Mouse (Mus musculus) hindbrain, embryonic 14.5 days (tissue): ENCODE measurements around the gene Prss54. TPM values are rescaled to one million over a fixed set of nuclear protein-coding genes. Genes with fewer than 3 reads are reported as not detected.
"Not testable (repeated sequence)": the region's sequence is repeated elsewhere in the genome, so short reads cannot be mapped to it uniquely, and the experiment has no call there.

ENCODE experiments used
- ATAC-seq: fragments of 200-750 bp; cut with Nextera tagmentation; 2 replicates; pipeline ENCODE4 v1.8.0; 2017; ENCODE audit warnings: moderate number of reproducible peaks, mild to moderate bottlenecking, moderate TSS enrichment, moderate library complexity; ENCODE audit not compliant: low FRiP score
- DNase-seq: peaks from one replicate; pipeline ENCODE4 v3.0.0-alpha.2; 2015; ENCODE audit warnings: low spot score
- H3K27ac ChIP-seq: fragments of 300-500 bp; sonication (generic); 2 replicates; pipeline ENCODE4 v1.5.1; 2014; ENCODE audit warnings: mild to moderate bottlenecking, moderate library complexity
- H3K27me3 ChIP-seq: fragments of 300-500 bp; sonication (generic); 2 replicates; pipeline ENCODE4 v1.6.1; 2014; ENCODE audit warnings: mild to moderate bottlenecking, low read length, mixed read lengths; ENCODE audit not compliant: control insufficient read depth, insufficient read depth
- H3K36me3 ChIP-seq: fragments of 300-500 bp; sonication (generic); replicated peaks from 2 replicates; pipeline ENCODE4 v1.6.1; 2014; ENCODE audit not compliant: control insufficient read depth, insufficient read depth
- H3K4me1 ChIP-seq: fragments of 300-500 bp; sonication (generic); replicated peaks from 2 replicates; pipeline ENCODE4 v1.6.1; 2014; ENCODE audit warnings: antibody characterized with exemption, low read length, mixed read lengths; ENCODE audit not compliant: control insufficient read depth, insufficient read depth
- H3K4me2 ChIP-seq: fragments of 300-500 bp; sonication (generic); replicated peaks from 2 replicates; pipeline ENCODE4 v1.6.1; 2014; ENCODE audit warnings: mild to moderate bottlenecking, moderate library complexity
- H3K4me3 ChIP-seq: fragments of 300-500 bp; sonication (generic); replicated peaks from 2 replicates; pipeline ENCODE4 v1.5.1; 2014; ENCODE audit warnings: mild to moderate bottlenecking, low read length
- H3K9ac ChIP-seq: fragments of 300-500 bp; sonication (generic); 2 replicates; pipeline ENCODE4 v1.6.1; 2014
- H3K9me3 ChIP-seq: fragments of 300-500 bp; sonication (generic); 2 replicates; pipeline ENCODE4 v1.6.1; 2016; ENCODE audit warnings: low read length; ENCODE audit not compliant: control insufficient read depth
- WGBS: fragments of 180-500 bp; shearing (Covaris S2); extraction: QIAGEN DNeasy Blood & Tissue Kit; methylation state at CpG from one replicate; pipeline ENCODE4 v1.1.7; 2014; 5-methylcytosine and 5-hydroxymethylcytosine counted together
- polyA plus RNA-seq: library from polyadenylated mRNA; unstranded; fragments of >200 nt; fragmentation: Nextera tagmentation; extraction: Ambion mirVana; gene quantifications from 2 replicates; pipeline ENCODE4 v1.2.1, GENCODE M21; 2014

The Prss54 gene
- not detected in 2 replicates for polyA plus RNA-seq

- ATAC-seq (no peak), DNase-seq (no peak)
- H3K9ac ChIP-seq, result no peak within 1 kb of the TSS
- no peaks in the 10 kb centered on the region for H3K27me3 ChIP-seq
- H3K36me3 ChIP-seq, result no peaks in the 10 kb centered on the region
- 81% methylated on average over 10 of the region's 10 CpGs for WGBS
- H3K4me2 ChIP-seq, result no peak within 1 kb of the TSS
- H3K4me1 ChIP-seq, result no peaks in the 10 kb centered on the region
- peaks cover 2% of the 10 kb centered on the region; the same call in 1 of the 2 replicates for H3K9me3 ChIP-seq
- H3K4me3 ChIP-seq, result no peak within 1 kb of the TSS
- H3K27ac ChIP-seq, result no peak within 1 kb of the TSS
Observed at GRCm38 (mm10) chr8:95576240-95576639, at the start of gene Prss54. Gene Prss54, minus strand, starts transcription at chr8:95576340.

GRCm38 (mm10) chr8:95624833-95625232, 48.7 kb upstream of the Prss54 start:
- WGBS, result 93% methylated on average over 2 of the region's 2 CpGs
- DNase-seq, result no peak
- no peak for ATAC-seq

GRCm38 (mm10) chr8:95620046-95620445, 43.9 kb upstream of the Prss54 start:
- no peak for ATAC-seq
- Histone ChIP-seq H3K9me3 (no peaks in the 10 kb centered on the region), H3K27ac (no peak overlapping the region), H3K36me3 (no peaks in the 10 kb centered on the region), H3K27me3 (no peaks in the 10 kb centered on the region), H3K4me1 (no peaks in the 10 kb centered on the region), H3K9ac (no peak overlapping the region), H3K4me3 (no peak overlapping the region), H3K4me2 (no peak overlapping the region)
- no peak for DNase-seq
- 94% methylated on average over 2 of the region's 2 CpGs for WGBS

More at GRCm38 (mm10) chr8:95624833-95625232, 48.7 kb upstream of the Prss54 start:
- Histone ChIP-seq H3K27me3 (no peaks in the 10 kb centered on the region), H3K4me3 (no peak overlapping the region), H3K4me1 (no peaks in the 10 kb centered on the region), H3K27ac (no peak overlapping the region), H3K36me3 (no peaks in the 10 kb centered on the region), H3K9ac (no peak overlapping the region), H3K4me2 (no peak overlapping the region), H3K9me3 (no peaks in the 10 kb centered on the region)

GRCm38 (mm10) chr8:95616383-95616782, 40.2 kb upstream of the Prss54 start:
- Histone ChIP-seq H3K27me3 (no peaks in the 10 kb centered on the region), H3K9me3 (no peaks in the 10 kb centered on the region), H3K4me3 (no peak overlapping the region), H3K36me3 (no peaks in the 10 kb centered on the region), H3K4me2 (no peak overlapping the region), H3K4me1 (no peaks in the 10 kb centered on the region), H3K9ac (no peak overlapping the region), H3K27ac (no peak overlapping the region)
- ATAC-seq (no peak), DNase-seq (no peak)
- 93% methylated on average over 7 of the region's 7 CpGs for WGBS

- H3K27ac ChIP-seq, result no peak overlapping the region
- no peak overlapping the region for H3K4me3 ChIP-seq
- ATAC-seq (no peak), DNase-seq (no peak)
- WGBS, result 73% methylated on average over 5 of the region's 5 CpGs
- H3K27me3 ChIP-seq, result no peaks in the 10 kb centered on the region
- H3K36me3 ChIP-seq, result no peaks in the 10 kb centered on the region
- no peak overlapping the region for H3K9ac ChIP-seq
- H3K9me3 ChIP-seq, result no peaks in the 10 kb centered on the region
- no peak overlapping the region for H3K4me2 ChIP-seq
- no peaks in the 10 kb centered on the region for H3K4me1 ChIP-seq
Observed at GRCm38 (mm10) chr8:95611769-95612168, 35.6 kb upstream of the Prss54 start.

GRCm38 (mm10) chr8:95610749-95611148, 34.6 kb upstream of the Prss54 start:
- H3K27me3 ChIP-seq, result no peaks in the 10 kb centered on the region
- H3K4me2 ChIP-seq, result no peak overlapping the region
- no peaks in the 10 kb centered on the region for H3K9me3 ChIP-seq
- H3K9ac ChIP-seq, result no peak overlapping the region
- ATAC-seq, result no peak
- H3K27ac ChIP-seq, result no peak overlapping the region
- no peaks in the 10 kb centered on the region for H3K36me3 ChIP-seq
- DNase-seq, result no peak
- 87% methylated on average over 14 of the region's 14 CpGs for WGBS
- no peak overlapping the region for H3K4me3 ChIP-seq
- no peaks in the 10 kb centered on the region for H3K4me1 ChIP-seq

- ATAC-seq (no peak), DNase-seq (no peak)
- H3K4me2 ChIP-seq, result no peak overlapping the region
- H3K9me3 ChIP-seq, result no peaks in the 10 kb centered on the region
- H3K27ac ChIP-seq, result no peak overlapping the region
- H3K4me1 ChIP-seq, result no peaks in the 10 kb centered on the region
- 86% methylated on average over 5 of the region's 5 CpGs for WGBS
- H3K36me3 ChIP-seq, result no peaks in the 10 kb centered on the region
- no peak overlapping the region for H3K9ac ChIP-seq
- H3K27me3 ChIP-seq, result no peaks in the 10 kb centered on the region
- H3K4me3 ChIP-seq, result no peak overlapping the region
Observed at GRCm38 (mm10) chr8:95609406-95609805, 33.3 kb upstream of the Prss54 start.

GRCm38 (mm10) chr8:95607210-95607609, 31.1 kb upstream of the Prss54 start:
- H3K4me3 ChIP-seq, result no peak overlapping the region
- no peak overlapping the region for H3K27ac ChIP-seq
- no peaks in the 10 kb centered on the region for H3K27me3 ChIP-seq
- H3K9me3 ChIP-seq, result no peaks in the 10 kb centered on the region
- H3K9ac ChIP-seq, result no peak overlapping the region
- no peaks in the 10 kb centered on the region for H3K36me3 ChIP-seq
- DNase-seq, result no peak
- no peak for ATAC-seq
- no peaks in the 10 kb centered on the region for H3K4me1 ChIP-seq
- WGBS, result 47% methylated on average over 9 of the region's 9 CpGs
- no peak overlapping the region for H3K4me2 ChIP-seq

GRCm38 (mm10) chr8:95606509-95606908, 30.4 kb upstream of the Prss54 start:
- H3K4me3 ChIP-seq, H3K4me1 ChIP-seq, H3K27ac ChIP-seq, H3K9ac ChIP-seq, DNase-seq, ATAC-seq, H3K36me3 ChIP-seq, H3K27me3 ChIP-seq, H3K9me3 ChIP-seq, H3K4me2 ChIP-seq: not testable (repeated sequence)
- WGBS, result 27% methylated on average over 4 of the region's 5 CpGs

- H3K27ac ChIP-seq, result no peak overlapping the region
- H3K36me3 ChIP-seq, result no peaks in the 10 kb centered on the region
- no peaks in the 10 kb centered on the region for H3K27me3 ChIP-seq
- H3K4me3 ChIP-seq, result no peak overlapping the region
- no peak for ATAC-seq
- H3K4me1 ChIP-seq, result no peaks in the 10 kb centered on the region
- H3K4me2 ChIP-seq, result no peak overlapping the region
- no peaks in the 10 kb centered on the region for H3K9me3 ChIP-seq
- DNase-seq, result no peak
- WGBS, result 77% methylated on average over 2 of the region's 2 CpGs
- H3K9ac ChIP-seq, result no peak overlapping the region
Observed at GRCm38 (mm10) chr8:95602168-95602567, 26.0 kb upstream of the Prss54 start.
